Mouse (Mus musculus): ENCODE measurements around the gene Tenm1.

DNA sequence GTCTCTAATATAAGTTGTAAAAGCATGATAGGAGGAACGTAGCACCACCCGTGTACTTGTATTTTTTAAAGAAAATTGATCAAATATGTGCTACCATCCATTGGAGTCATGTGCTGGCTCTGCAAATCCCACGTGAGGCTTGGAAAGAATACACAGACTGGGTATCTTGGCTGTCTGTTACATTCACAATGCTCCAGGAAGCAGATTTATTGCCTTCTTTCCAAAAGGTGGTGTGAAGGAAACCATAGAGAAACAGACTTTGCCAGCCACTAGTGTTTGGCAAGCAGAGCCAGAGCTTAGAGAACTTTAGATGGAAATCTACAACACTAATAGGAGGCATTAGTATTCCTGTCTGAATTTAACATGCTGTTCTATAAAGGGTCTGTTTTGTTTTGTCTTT, 277.4 kb downstream of the Tenm1 start:
- no peak for TF ChIP-seq CTCF (IDR thresholded peaks at IDR 0.05; ENCODE audit: low read depth, low read length)
- TF ChIP-seq POLR2A (IDR thresholded peaks at IDR 0.05; ENCODE audit: extremely low read depth, insufficient read depth, low read length) = no peak
